Mouse (Mus musculus) MEL (cell line): ENCODE measurements around the gene Slc41a3. TPM values are rescaled to one million over a fixed set of nuclear protein-coding genes. Genes with fewer than 3 reads are reported as not detected.
"Not testable (repeated sequence)": the region's sequence is repeated elsewhere in the genome, so short reads cannot be mapped to it uniquely, and the experiment has no call there.

Experiments used
- DNase-seq: peaks from one replicate; pipeline ENCODE4 v3.0.0; 2011; ENCODE audit warnings: low read depth, low spot score
- H3K27ac ChIP-seq: 2 replicates; pipeline ENCODE4 v1.5.1; 2012; ENCODE audit warnings: low read depth, mild to moderate bottlenecking, control low read depth, low read length, moderate library complexity; ENCODE audit not compliant: control insufficient read depth
- H3K27me3 ChIP-seq, 2 experiments: fragments of 150-350 bp in 1 of 2; sonication (generic) in 1 of 2; 2 replicates each; pipeline ENCODE4 v1.6.1; 2012; ENCODE audit warnings: low read length in 2 of 2, mild to moderate bottlenecking in 2 of 2, improper control_type of control experiment in 1 of 2, moderate library complexity in 1 of 2; ENCODE audit not compliant: insufficient read depth in 2 of 2, control insufficient read depth in 1 of 2
- H3K36me3 ChIP-seq, 2 experiments: 2 replicates each; pipeline ENCODE4 v1.6.1; 2012 to 2014; ENCODE audit warnings: low read length in 2 of 2, improper control_type of control experiment in 1 of 2, inconsistent platforms in 1 of 2, mild to moderate bottlenecking in 1 of 2; ENCODE audit not compliant: insufficient read depth in 2 of 2, control insufficient read depth in 1 of 2
- H3K4me1 ChIP-seq, 2 experiments: fragments of 150-350 bp in 1 of 2; sonication (generic) in 1 of 2; 2 replicates each; pipeline ENCODE4 v1.6.1; 2012; ENCODE audit warnings: low read length in 2 of 2, improper control_type of control experiment in 1 of 2, mild to moderate bottlenecking in 1 of 2; ENCODE audit not compliant: insufficient read depth in 2 of 2, control insufficient read depth in 1 of 2
- H3K4me3 ChIP-seq, 2 experiments: fragments of 150-350 bp in 1 of 2; sonication (generic) in 1 of 2; 2 replicates each; pipeline ENCODE4 v1.5.1; 2012; ENCODE audit warnings: low read depth in 2 of 2, low read length in 2 of 2, mild to moderate bottlenecking in 2 of 2, moderate library complexity in 2 of 2, control low read depth in 1 of 2, improper control_type of control experiment in 1 of 2; ENCODE audit not compliant: control insufficient read depth in 1 of 2, insufficient read depth in 1 of 2
- H3K79me2 ChIP-seq: 2 replicates; pipeline ENCODE4 v1.6.1; 2012; ENCODE audit warnings: mild to moderate bottlenecking, low read length, moderate library complexity; ENCODE audit not compliant: control insufficient read depth, poor library complexity, insufficient read depth
- H3K9ac ChIP-seq: 2 replicates; pipeline ENCODE4 v1.6.1; 2012; ENCODE audit warnings: low read depth, mild to moderate bottlenecking, control low read depth, low read length, moderate library complexity; ENCODE audit not compliant: control insufficient read depth, poor library complexity, severe bottlenecking
- H3K9me3 ChIP-seq: fragments of 150-350 bp; sonication (generic); replicated peaks from 2 replicates; pipeline ENCODE4 v1.6.1; 2012; ENCODE audit warnings: mild to moderate bottlenecking, low read length, improper control_type of control experiment, moderate library complexity; ENCODE audit not compliant: insufficient read depth
- BHLHE40 ChIP-seq: IDR thresholded peaks from 2 replicates; pipeline ENCODE4 v1.6.1; 2012; ENCODE audit warnings: low read depth, mild to moderate bottlenecking, inconsistent platforms, low read length, improper control_type of control experiment, borderline replicate concordance
- CHD1 ChIP-seq: IDR thresholded peaks from 2 replicates; pipeline ENCODE4 v1.6.1; 2012; ENCODE audit warnings: low read depth, mild to moderate bottlenecking, inconsistent platforms, low read length, improper control_type of control experiment
- CHD2 ChIP-seq: IDR thresholded peaks from 2 replicates; pipeline ENCODE4 v1.6.1; 2011; ENCODE audit warnings: low read length, improper control_type of control experiment
- CTCF ChIP-seq, 3 experiments: IDR thresholded peaks in 2 of 3; conservative IDR thresholded peaks in 1 of 3; 2 replicates each; pipeline ENCODE4 v1.5.1; 2011 to 2012; ENCODE audit warnings: low read length in 3 of 3, low read depth in 2 of 3, mild to moderate bottlenecking in 2 of 3, improper control_type of control experiment in 1 of 3, inconsistent platforms in 1 of 3, mixed read lengths in 1 of 3, moderate library complexity in 1 of 3; ENCODE audit not compliant: control insufficient read depth in 1 of 3, insufficient read depth in 1 of 3, poor library complexity in 1 of 3, severe bottlenecking in 1 of 3
- E2F4 ChIP-seq: IDR thresholded peaks from 2 replicates; pipeline ENCODE4 v1.6.1; 2011; ENCODE audit warnings: low read depth, low read length, improper control_type of control experiment, borderline replicate concordance
- ELF1 ChIP-seq: IDR thresholded peaks from 2 replicates; pipeline ENCODE4 v1.6.1; 2014; ENCODE audit warnings: low read depth, mild to moderate bottlenecking, inconsistent platforms, low read length, improper control_type of control experiment, moderate library complexity
- GABPA ChIP-seq: IDR thresholded peaks from 2 replicates; pipeline ENCODE4 v1.6.1; 2012; ENCODE audit warnings: low read depth, mild to moderate bottlenecking, inconsistent platforms, low read length, improper control_type of control experiment, moderate library complexity
- GATA1 ChIP-seq: IDR thresholded peaks from 2 replicates; pipeline ENCODE4 v1.6.1; 2011; ENCODE audit warnings: low read depth, low read length, improper control_type of control experiment
- MAX ChIP-seq: IDR thresholded peaks from 2 replicates; pipeline ENCODE4 v1.6.1; 2011; ENCODE audit warnings: low read length, improper control_type of control experiment
- MXI1 ChIP-seq: IDR thresholded peaks from 2 replicates; pipeline ENCODE4 v1.6.1; 2011; ENCODE audit warnings: mild to moderate bottlenecking, low read depth, low read length, improper control_type of control experiment
- MYB ChIP-seq: IDR thresholded peaks from 2 replicates; pipeline ENCODE4 v1.6.1; 2011; ENCODE audit warnings: mild to moderate bottlenecking, low read depth, low read length, improper control_type of control experiment
- MYC ChIP-seq: IDR thresholded peaks from 2 replicates; pipeline ENCODE4 v1.6.1; 2011; ENCODE audit warnings: low read depth, mild to moderate bottlenecking, low read length, improper control_type of control experiment, moderate library complexity
- POLR2A ChIP-seq, 2 experiments: IDR thresholded peaks; 2 replicates each; pipeline ENCODE4 v1.6.1; 2011 to 2012; ENCODE audit warnings: low read length in 2 of 2, mild to moderate bottlenecking in 2 of 2, control low read depth in 1 of 2, improper control_type of control experiment in 1 of 2, low read depth in 1 of 2, moderate library complexity in 1 of 2; ENCODE audit not compliant: control insufficient read depth in 1 of 2, insufficient read depth in 1 of 2, poor library complexity in 1 of 2
- POLR2AphosphoS2 ChIP-seq: IDR thresholded peaks from 2 replicates; pipeline ENCODE4 v1.6.1; 2011; ENCODE audit warnings: low read length, improper control_type of control experiment
- POLR2AphosphoS5 ChIP-seq: IDR thresholded peaks from 2 replicates; pipeline ENCODE4 v1.6.1; 2012; ENCODE audit warnings: low read depth, borderline replicate concordance, mild to moderate bottlenecking, inconsistent platforms, low read length, moderate library complexity, mixed read lengths
- RAD21 ChIP-seq: IDR thresholded peaks from 2 replicates; pipeline ENCODE4 v1.6.1; 2011; ENCODE audit warnings: mild to moderate bottlenecking, low read depth, low read length, improper control_type of control experiment
- SMC3 ChIP-seq: IDR thresholded peaks from 2 replicates; pipeline ENCODE4 v1.6.1; 2011; ENCODE audit warnings: low read depth, low read length, improper control_type of control experiment
- TAL1 ChIP-seq: IDR thresholded peaks from 2 replicates; pipeline ENCODE4 v1.6.1; 2012; ENCODE audit warnings: mild to moderate bottlenecking, inconsistent platforms, low read length, moderate library complexity, mixed read lengths
- USF1 ChIP-seq: IDR thresholded peaks from 2 replicates; pipeline ENCODE4 v1.6.1; 2014; ENCODE audit warnings: low read depth, mild to moderate bottlenecking, inconsistent platforms, low read length, improper control_type of control experiment, moderate library complexity
- ZC3H11A ChIP-seq: IDR thresholded peaks from 2 replicates; pipeline ENCODE4 v1.6.1; 2012; ENCODE audit warnings: low read depth, mild to moderate bottlenecking, inconsistent platforms, low read length, improper control_type of control experiment
- ZNF384 ChIP-seq: IDR thresholded peaks from 2 replicates; pipeline ENCODE4 v1.6.1; 2012; ENCODE audit warnings: low read depth, mild to moderate bottlenecking, inconsistent platforms, low read length, improper control_type of control experiment
- polyA plus RNA-seq, 2 experiments: library from polyadenylated mRNA; stranded (reverse) in 1 of 2; unstranded in 1 of 2; fragments of >175 nt in 1 of 2; fragments of >200 nt in 1 of 2; gene quantifications; 2 replicates each; pipeline versions ENCODE4 v1.2.1 to v1.2.4; 2012; ENCODE audit warnings: low replicate concordance in 2 of 2, low read depth in 1 of 2; ENCODE audit not compliant: insufficient read length in 2 of 2, insufficient read depth in 1 of 2, missing spikeins in 1 of 2
- total RNA-seq: library from RNA; depleted of rRNA; stranded (reverse); fragments of 300-350 nt; gene quantifications from 2 replicates; pipeline ENCODE4 v1.2.3, GENCODE M21; 2012

The Slc41a3 gene
- total and polyA plus RNA-seq, 3 experiments = 65.8 to 70.4 TPM; not detected in 1

DNA sequence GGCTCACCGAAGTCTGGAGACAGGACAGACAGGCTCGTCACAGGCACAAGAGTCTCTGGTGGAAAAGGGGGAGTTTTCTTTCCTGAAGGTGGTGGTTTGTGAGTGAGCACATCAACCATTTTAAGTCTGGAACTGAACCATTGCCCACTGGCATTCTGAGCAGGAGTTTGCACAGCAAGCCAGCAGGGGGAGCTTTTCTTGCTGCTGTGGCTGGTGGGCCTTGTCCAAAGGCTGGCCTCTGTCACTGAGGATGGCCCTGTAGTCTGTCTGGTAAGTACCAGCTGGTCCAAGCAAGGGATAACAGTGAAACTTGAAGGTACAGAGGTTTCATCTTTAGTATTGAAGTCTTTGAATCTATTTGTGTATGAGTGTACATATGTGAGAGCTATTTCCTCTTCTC lies 49.2 kb downstream of the Slc41a3 start:
- Histone ChIP-seq H3K4me3 (no peak overlapping the region), H3K36me3 (no peaks in the 10 kb centered on the region), H3K27ac (no peak overlapping the region), H3K9ac (no peak overlapping the region), H3K27me3 (no peaks in the 10 kb centered on the region), H3K4me1 (no peaks in the 10 kb centered on the region), H3K9me3 (no peaks in the 10 kb centered on the region), H3K79me2 (no peaks in the 10 kb centered on the region)
- TF ChIP-seq BHLHE40 (no peak), RAD21 (peak; percentile 59), ELF1 (no peak), GATA1 (no peak), CHD2 (no peak), POLR2A (IDR thresholded peaks at IDR 0.05; ENCODE audit: control insufficient read depth in 1 of 2, insufficient read depth in 1 of 2, low read depth in 1 of 2, low read length in 2 of 2, poor library complexity in 1 of 2) (no peak), TAL1 (no peak), CTCF (IDR thresholded peaks at IDR 0.05 in 2 of 3, conservative IDR thresholded peaks at IDR 0.05 in 1 of 3; ENCODE audit: control insufficient read depth in 1 of 3, insufficient read depth in 1 of 3, low read depth in 2 of 3, low read length in 3 of 3, poor library complexity in 1 of 3, severe bottlenecking in 1 of 3) (peak; percentile 72 to 80 (median 75)), SMC3 (peak; percentile 86), USF1 (no peak), MYB (no peak), ZC3H11A (peak; percentile 51), GABPA (no peak), CHD1 (no peak), POLR2AphosphoS2 (no peak)
- DNase-seq = peak; percentile 52

DNA sequence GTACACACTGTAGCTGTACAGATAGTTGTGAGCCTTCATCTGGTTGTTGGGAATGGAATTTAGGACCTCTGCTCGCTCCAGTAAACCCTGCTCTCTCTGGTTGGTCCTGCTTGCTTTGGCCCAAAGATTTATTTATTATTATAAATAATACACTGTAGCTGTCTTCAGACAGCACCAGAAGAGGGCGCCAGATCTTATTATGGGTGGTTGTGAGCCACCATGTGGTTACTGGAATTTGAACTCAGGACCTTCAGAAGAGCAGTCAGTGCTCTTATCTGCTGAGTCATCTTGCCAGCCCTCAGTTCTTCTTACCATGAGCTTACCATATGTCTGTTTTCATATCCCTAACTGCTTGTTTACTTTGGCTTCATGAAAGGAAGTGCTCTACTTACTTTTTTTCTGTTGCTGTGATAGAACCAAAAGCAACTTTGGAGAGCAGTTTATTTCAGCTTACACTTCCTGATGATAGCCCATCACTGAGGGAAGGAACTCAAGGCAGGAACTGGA lies 51.9 kb downstream of the Slc41a3 start:
- H3K79me2 ChIP-seq, H3K27me3 ChIP-seq, H3K9me3 ChIP-seq, H3K27ac ChIP-seq, H3K4me3 ChIP-seq, H3K36me3 ChIP-seq, H3K9ac ChIP-seq: not testable (repeated sequence)
- DNase-seq = peak; percentile 48
- TF ChIP-seq RAD21 (peak; percentile 33), ZC3H11A (peak; percentile 28; the same call in 1 of the 2 replicates), SMC3 (peak; percentile 55), CTCF (IDR thresholded peaks at IDR 0.05 in 2 of 3, conservative IDR thresholded peaks at IDR 0.05 in 1 of 3; ENCODE audit: control insufficient read depth in 1 of 3, insufficient read depth in 1 of 3, low read depth in 2 of 3, low read length in 3 of 3, poor library complexity in 1 of 3, severe bottlenecking in 1 of 3) (peak in 2 of 3 experiments; percentile 24 to 47; a peak in 2 of 6 replicates)
- TF ChIP-seq, all 39 proteins: peak for 4; not testable (repeated sequence) for 35
- not testable (repeated sequence) for H3K4me1 ChIP-seq

GRCm38 (mm10) chr6:90659913-90660312 lies 55.4 kb downstream of the Slc41a3 start:
- no peaks in the 10 kb centered on the region for H3K36me3 ChIP-seq
- H3K4me3 ChIP-seq = no peak overlapping the region
- no peak for DNase-seq
- H3K9me3 ChIP-seq = no peaks in the 10 kb centered on the region
- H3K9ac ChIP-seq = no peak overlapping the region
- no peaks in the 10 kb centered on the region for H3K4me1 ChIP-seq
- no peaks in the 10 kb centered on the region for H3K27me3 ChIP-seq
- TF ChIP-seq MYC (no peak), E2F4 (no peak), BHLHE40 (no peak), GATA1 (no peak), CTCF (IDR thresholded peaks at IDR 0.05 in 2 of 3, conservative IDR thresholded peaks at IDR 0.05 in 1 of 3; ENCODE audit: control insufficient read depth in 1 of 3, insufficient read depth in 1 of 3, low read depth in 2 of 3, low read length in 3 of 3, poor library complexity in 1 of 3, severe bottlenecking in 1 of 3) (no peak), SMC3 (no peak), MXI1 (no peak), POLR2AphosphoS5 (no peak), ZNF384 (no peak), TAL1 (no peak), MAX (no peak)
- no peak overlapping the region for H3K27ac ChIP-seq
- no peaks in the 10 kb centered on the region for H3K79me2 ChIP-seq
